Mouse (Mus musculus): ENCODE data around the gene Gm12569. TPM values are rescaled to one million over a fixed set of nuclear protein-coding genes. Genes with fewer than 3 reads are reported as not detected.
A peak's percentile ranks its signal among the peaks of the same experiment; 100 is the strongest.

Gene Gm12569
- total RNA-seq (2021): not detected in 2 replicates
- long read RNA-seq, experiment 1: 0 reads
- long read RNA-seq, experiment 2: 0 reads

GRCm38 (mm10) chr11:51220308-51220707 lies at the start of gene Gm12569:
Gm12569 (plus strand) TSS chr11:51220473.
- no peak for DNase-seq

- DNase-seq: no peak
Observed at GRCm38 (mm10) chr11:51202726-51203125, 17.5 kb upstream of the Gm12569 start.

- DNase-seq: peak; percentile 14
Observed at GRCm38 (mm10) chr11:51207758-51208157, 12.5 kb upstream of the Gm12569 start.

- no peak for DNase-seq
Observed at GRCm38 (mm10) chr11:51211426-51211825, 8.8 kb upstream of the Gm12569 start.

- no peak for DNase-seq
Observed at GRCm38 (mm10) chr11:51214021-51214420, 6.3 kb upstream of the Gm12569 start.

GRCm38 (mm10) chr11:51219396-51219980 lies 785 bp upstream of the Gm12569 start:
- DNase-seq: no peak

- DNase-seq: no peak
Observed at GRCm38 (mm10) chr11:51227104-51227503, 6.8 kb downstream of the Gm12569 start.

- DNase-seq: no peak
Observed at GRCm38 (mm10) chr11:51234626-51235025, 14.4 kb downstream of the Gm12569 start.

GRCm38 (mm10) chr11:51242897-51243296 lies 22.6 kb downstream of the Gm12569 start:
- no peak for DNase-seq

- DNase-seq: no peak
Observed at GRCm38 (mm10) chr11:51257006-51257405, 36.7 kb downstream of the Gm12569 start.

- no peak for DNase-seq
Observed at GRCm38 (mm10) chr11:51261680-51262219, 41.5 kb downstream of the Gm12569 start, which contains the start of gene Clk4. Clk4 (plus strand) TSS chr11:51261730.

- peak; percentile 100 for DNase-seq
Observed at GRCm38 (mm10) chr11:51262342-51263285, 42.3 kb downstream of the Gm12569 start, which contains the start of gene BC049762. BC049762 (minus strand) TSS chr11:51263046.

GRCm38 (mm10) chr11:51263286-51263831 lies 43.1 kb downstream of the Gm12569 start:
- DNase-seq: peak; percentile 83

GRCm38 (mm10) chr11:51264352-51264751 lies 44.1 kb downstream of the Gm12569 start:
- peak; percentile 58 for DNase-seq

GRCm38 (mm10) chr11:51265326-51265725 lies 45.1 kb downstream of the Gm12569 start:
- DNase-seq: peak; percentile 35

- no peak for DNase-seq
Observed at GRCm38 (mm10) chr11:51274418-51274817, 54.1 kb downstream of the Gm12569 start.

Other genes starting within 250 kb of the Gm12569 start
- not detected in 2 replicates for gene Olfr1377, start 238.5 kb upstream of the Gm12569 start, total RNA-seq (2021)
- gene Olfr51, start 216.9 kb upstream of the Gm12569 start, total RNA-seq (2021): not detected in 2 replicates
- 0.38 and 0.48 TPM in 2 replicates for gene Olfr54, start 206.2 kb upstream of the Gm12569 start, total RNA-seq (2021)
- gene Olfr1375, start 172.4 kb upstream of the Gm12569 start, total RNA-seq (2021): not detected in 2 replicates
- 6.2 and 8.6 TPM in 2 replicates for gene Zfp354a, start 161.2 kb upstream of the Gm12569 start, total RNA-seq (2021)
- gene Clk4, start 41.3 kb downstream of the Gm12569 start, total RNA-seq (2021): 78.3 and 92.0 TPM in 2 replicates
- 0.64 and 0.93 TPM in 2 replicates for gene BC049762, start 42.6 kb downstream of the Gm12569 start, total RNA-seq (2021)
- gene Col23a1, start 69.4 kb downstream of the Gm12569 start, total RNA-seq (2021): 7.2 and 7.5 TPM in 2 replicates

Data from adrenal gland, postnatal 14 days (tissue).